Mouse (Mus musculus) hindlimb bud, embryonic 11.5 days (tissue): Measurements from ENCODE around the gene Dcbld2.

Source experiments
- DNase-seq: peaks from one replicate; pipeline ENCODE4 v3.0.0-alpha.2; 2012; ENCODE audit warnings: low read depth, low spot score; ENCODE audit errors: extremely low spot score

The Dcbld2 gene

GRCm38 (mm10) chr16:58408062-58408486, at the start of gene Dcbld2:
Gene Dcbld2 (plus strand): TSS chr16:58408443.
- DNase-seq: peak; percentile 91

- no peak for DNase-seq
These were observed 31.1 kb upstream of the Dcbld2 start for GRCm38 (mm10) chr16:58377170-58377569.

GRCm38 (mm10) chr16:58377756-58378503, 30.3 kb upstream of the Dcbld2 start:
- DNase-seq: no peak

DNA sequence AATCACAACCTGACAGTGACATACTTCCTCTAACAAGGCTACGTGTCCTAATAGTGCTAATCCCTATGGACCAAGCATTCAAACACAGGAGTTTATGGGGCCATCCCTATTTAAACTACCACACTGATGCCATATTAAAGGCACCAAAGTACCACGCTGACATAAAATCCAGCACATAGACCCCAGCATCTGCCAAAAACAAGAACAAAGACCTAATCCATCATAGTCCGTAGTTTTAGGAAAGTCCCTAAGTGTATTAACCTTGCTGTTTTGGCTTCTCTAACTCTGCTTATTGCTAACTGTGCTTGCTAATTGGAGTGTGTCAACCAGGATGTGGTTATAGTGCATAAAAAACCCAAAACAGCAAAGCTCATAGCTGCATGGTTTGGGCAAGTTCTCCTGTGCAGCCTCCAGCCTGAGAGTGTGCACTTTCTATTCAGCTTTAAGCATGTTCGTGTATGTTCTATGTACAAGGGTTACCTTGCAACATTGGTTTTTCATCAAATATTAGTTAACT, 21.9 kb upstream of the Dcbld2 start:
- DNase-seq: no peak

DNA sequence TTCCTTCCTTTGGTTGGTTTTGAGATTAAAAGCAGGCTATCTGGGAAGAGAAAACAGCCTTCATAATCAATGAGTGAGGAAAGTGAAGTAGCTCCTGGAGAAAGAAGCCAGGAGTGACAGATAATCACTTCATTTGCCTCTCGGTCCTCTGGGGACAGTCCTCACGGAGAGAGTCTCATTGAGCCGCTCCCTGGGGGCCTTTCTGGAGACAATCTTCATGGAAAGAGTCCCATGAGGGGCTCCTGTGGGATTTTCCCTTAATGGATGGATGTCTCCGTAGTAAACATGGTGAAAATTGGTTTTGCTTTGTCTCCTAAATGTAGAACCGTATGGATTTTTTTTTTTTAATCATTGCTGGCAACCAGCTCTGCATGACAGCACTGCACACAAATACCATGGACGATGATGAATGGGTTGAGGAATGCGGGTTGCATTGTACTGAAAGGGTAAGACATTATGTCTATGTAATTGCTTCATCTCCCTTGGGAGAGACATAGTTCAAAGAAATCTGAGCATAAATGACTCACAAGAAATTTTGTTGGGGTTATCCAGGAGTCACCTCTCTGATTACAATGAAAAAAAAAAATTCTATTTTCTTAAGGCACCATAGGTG, 19.0 kb upstream of the Dcbld2 start:
- no peak for DNase-seq

DNA sequence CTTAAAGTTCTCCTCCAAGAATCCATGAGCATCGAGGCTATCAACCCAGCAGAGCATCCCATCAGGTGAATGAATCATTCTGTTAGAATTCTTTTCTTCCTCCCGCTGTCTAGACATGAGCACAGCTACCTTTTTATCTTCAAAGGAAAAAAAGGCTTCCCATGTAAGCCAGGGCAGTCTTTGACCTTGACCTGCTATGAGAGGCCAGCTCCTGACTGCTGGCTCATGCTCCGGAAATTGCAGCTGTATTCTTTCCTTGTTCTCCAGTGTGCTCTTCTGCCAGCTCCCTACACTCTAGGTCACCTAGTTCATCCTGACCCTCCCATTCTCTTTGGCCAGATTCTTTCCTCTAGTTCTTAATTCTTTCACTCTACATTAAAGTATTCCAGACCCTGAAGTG, 15.2 kb upstream of the Dcbld2 start:
- DNase-seq: no peak

- no peak for DNase-seq
These were observed 14.1 kb upstream of the Dcbld2 start for GRCm38 (mm10) chr16:58394156-58394555.

DNA sequence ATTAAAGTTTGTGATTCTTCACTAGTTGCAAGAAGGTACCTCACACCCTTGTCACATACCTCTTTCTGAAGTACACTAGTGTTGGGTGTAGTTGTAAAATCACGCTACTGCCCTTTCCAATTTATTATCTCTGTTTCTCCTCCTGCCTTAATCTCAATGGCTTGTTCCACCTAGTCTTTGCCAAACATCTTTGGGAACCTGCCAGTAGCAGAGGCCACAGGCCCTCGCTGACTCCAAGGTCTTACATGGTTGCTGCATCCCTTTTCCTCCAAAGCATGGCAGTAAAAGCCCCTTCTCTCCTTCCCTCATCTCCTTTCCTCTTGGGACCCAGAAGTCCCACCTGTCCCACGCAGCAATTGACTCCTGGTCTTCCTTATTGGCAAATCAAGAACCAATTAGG, 9.6 kb upstream of the Dcbld2 start:
- DNase-seq: no peak

DNA sequence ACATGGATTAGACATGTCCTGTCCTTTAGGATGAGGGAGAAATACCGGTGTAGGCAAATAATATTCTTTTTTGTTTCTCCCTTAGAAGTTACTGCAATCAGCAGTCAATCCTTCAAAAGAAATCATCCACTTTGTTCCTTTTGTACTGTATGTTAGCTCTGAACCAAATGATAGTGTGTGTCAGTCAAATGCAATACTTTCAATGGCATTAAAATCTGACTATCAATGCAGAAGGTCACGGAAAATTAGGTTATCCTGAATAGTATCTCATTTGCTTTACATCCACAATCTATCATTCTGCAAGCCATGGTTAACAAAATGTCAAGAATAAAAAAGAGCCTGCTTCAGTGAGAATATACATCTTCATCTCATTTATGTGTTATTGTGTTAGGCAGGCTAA, 7.2 kb upstream of the Dcbld2 start:
- no peak for DNase-seq

- no peak for DNase-seq
These were observed 3.6 kb upstream of the Dcbld2 start for GRCm38 (mm10) chr16:58404665-58405064.

DNA sequence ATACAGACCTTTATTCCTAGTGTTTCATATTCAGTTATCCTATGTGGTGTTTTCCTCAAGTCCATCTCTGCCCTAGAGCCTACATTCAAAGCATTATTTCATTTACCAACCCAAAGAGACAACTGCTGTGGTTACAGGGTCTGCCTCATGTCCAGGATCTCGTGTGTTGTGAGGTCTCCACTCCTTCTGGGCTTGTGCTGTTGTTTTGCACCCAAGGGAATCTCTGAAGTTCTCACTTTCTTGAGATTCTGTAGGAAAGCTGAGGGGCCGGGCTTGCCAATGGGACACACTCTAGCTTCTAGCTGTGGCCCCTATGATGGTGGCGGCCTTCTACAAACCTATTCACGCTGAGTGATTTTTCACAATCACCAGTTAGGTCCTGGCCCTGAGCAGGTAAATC, 3.0 kb upstream of the Dcbld2 start:
- no peak for DNase-seq

- DNase-seq: no peak
These were observed 441 bp downstream of the Dcbld2 start for GRCm38 (mm10) chr16:58408487-58409281.

- no peak for DNase-seq
These were observed 1.6 kb downstream of the Dcbld2 start for GRCm38 (mm10) chr16:58409825-58410224.

DNA sequence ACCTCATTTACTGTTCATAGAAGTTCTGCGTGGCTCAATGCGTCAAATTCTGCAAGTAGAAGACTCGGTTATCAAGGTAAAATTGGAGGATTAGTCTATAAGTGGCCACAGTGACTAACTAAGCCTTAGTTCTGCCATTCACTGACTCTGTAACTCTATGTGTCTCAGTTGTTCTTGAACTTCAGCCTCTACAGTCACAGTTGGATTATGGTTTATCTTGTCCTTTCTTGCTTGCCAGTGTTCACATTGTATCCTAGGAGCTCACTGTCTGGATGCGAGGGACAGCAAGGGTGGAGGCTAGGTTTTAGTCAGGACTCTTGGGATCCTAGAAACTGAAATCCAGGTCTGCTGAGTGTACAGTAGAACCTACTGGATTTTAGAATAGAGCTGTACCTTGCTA, 6.6 kb downstream of the Dcbld2 start:
- no peak for DNase-seq

DNA sequence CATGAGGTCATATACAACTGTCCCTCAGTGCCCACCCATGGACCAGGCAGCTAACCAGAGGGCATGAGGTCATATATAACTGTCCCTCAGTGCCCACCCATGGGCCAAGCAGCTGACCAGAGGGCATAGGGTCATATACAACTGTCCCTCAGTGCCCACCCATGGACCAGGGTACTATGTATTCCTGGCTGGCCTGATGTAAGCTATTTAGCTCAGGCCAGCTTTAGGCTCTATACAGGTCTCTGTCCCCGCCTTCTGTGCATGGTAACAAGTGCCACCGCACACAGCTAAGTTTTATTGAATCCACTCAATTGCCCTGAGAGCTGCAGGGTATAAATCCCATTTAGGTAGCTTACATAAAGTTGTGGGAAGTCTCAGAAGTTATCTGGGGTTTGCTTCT, 7.3 kb downstream of the Dcbld2 start:
- DNase-seq: no peak

GRCm38 (mm10) chr16:58421696-58422354, 13.6 kb downstream of the Dcbld2 start:
- DNase-seq: no peak

DNA sequence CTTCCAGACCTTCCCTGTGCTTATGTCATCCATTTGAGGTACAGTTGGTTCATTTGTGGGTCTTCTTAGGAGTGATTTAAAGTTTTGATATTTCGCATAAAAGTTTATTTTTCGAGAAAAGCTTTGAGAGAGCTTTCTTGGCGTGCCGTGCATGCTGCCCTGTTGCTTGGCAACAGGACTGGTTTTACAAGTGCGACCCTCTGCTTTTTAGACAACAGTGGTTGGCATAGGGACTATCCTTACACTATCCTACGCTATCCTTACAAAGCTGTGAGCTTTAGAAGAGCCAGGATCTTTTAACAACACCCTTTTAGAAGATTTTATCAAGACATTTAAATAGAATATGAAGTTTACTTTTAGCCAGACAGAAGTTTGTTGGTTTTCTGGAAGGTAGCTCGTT, 22.0 kb downstream of the Dcbld2 start:
- DNase-seq: no peak

DNA sequence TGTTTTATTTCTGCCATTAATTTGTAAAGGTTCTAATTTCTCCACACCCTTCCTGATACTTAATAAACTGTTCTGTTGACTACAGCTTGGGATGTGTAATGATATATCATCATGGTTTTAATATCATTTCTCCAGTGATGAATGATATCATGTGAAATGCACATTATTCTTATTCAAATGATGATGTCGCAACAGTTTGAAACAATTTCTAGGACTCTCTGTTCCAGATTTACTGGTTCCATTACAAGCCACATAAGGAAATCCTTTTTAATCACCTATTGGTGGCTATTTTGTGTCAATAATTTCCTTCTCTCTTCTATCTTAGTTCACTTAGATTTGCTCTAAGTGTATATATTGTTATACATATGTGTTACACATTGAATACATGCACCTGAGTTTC, 24.1 kb downstream of the Dcbld2 start:
- no peak for DNase-seq

DNA sequence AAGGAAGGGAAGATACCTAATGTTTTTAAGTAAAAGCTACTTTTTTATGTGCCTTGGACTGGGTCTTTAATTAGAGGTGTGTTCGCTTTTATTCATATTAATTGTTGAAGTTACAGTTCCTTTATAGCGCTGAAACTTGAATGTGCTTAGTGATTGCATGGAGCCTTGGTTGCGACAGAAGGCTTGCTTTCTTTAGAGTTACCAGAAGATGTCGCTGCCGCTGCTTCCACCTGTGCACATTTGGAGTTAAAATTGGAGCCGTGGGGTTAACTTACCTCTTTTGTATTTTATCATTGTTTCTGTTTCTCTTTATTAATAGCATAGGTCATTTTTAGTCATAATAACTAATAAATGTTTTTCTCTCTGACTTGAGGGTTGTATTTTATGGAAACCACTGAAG, 36.5 kb downstream of the Dcbld2 start:
- no peak for DNase-seq

DNA sequence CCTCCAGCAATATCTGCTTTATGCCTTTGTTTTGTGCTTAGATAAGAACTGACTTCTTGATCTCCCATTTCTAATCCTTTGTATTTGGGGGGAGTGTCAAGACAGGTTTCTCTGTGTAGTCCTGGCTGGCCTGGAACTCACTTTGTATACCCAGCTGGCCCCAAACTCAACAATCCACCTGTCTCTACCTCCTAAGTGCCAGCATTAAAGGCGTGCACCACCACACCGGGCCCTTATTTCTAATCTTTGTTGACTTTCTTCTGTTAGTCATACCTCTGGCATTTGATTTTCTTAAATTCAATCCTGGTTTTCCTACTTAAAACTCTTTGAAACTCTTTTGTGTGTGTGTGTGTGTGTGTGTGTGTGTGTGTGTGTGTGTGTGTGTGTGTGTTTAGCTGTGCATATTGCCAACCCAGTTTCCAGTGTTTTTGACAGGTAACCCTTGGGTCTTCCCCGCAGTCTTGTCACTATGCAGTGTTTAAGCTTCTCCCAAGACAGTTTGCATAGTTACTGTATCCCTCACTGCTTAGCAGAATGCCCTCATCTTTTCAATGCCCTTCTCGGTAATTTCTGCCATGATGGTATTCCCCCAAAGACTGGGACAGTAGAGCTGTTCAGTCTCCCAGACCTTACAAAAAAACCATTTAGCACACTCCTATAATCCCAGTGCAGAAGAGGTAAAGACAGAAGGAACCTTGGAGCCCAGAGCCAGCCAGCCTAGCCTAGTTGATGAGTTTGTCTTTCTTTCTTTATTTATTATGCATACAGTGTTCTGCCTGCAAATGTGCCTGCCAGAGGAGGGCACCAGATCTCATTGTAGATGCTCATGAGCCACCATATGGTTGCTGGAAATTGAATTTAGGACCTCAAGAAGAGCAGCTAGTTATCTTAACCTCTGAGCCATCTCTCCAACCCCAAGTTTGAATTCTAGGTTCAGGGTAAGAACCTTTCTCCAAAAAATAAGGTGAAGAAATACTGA, 38.3 kb downstream of the Dcbld2 start:
- DNase-seq: no peak
